Mouse (Mus musculus) layer of hippocampus, postnatal 36 days (tissue): Measurements from ENCODE around the gene Rasgef1b. TPM values are rescaled to one million over a fixed set of nuclear protein-coding genes. Genes with fewer than 3 reads are reported as not detected.

Source experiments
- DNase-seq, 2 experiments: peaks; one replicate each; pipeline ENCODE4 v3.0.0; 2022
- total RNA-seq, 2 experiments: library from RNA; stranded (reverse); gene quantifications; 2 replicates each; pipeline ENCODE4 v1.2.3; 2021

The Rasgef1b gene
- total RNA-seq, 2 experiments from 2014 or later = 12.4 to 13.1 TPM

- no peak for DNase-seq
Observed at GRCm38 (mm10) chr5:99190941-99191800, 537.7 kb downstream of the Rasgef1b start.

- no peak for DNase-seq
Observed at GRCm38 (mm10) chr5:99183637-99184036, 545.2 kb downstream of the Rasgef1b start.

GRCm38 (mm10) chr5:99174608-99175385 lies 554.1 kb downstream of the Rasgef1b start:
- DNase-seq = no peak

GRCm38 (mm10) chr5:99169836-99170235 lies 559.0 kb downstream of the Rasgef1b start:
- no peak for DNase-seq

GRCm38 (mm10) chr5:99167767-99168166 lies 561.1 kb downstream of the Rasgef1b start:
- DNase-seq = no peak

Other genes with a start within 250 kb of the Rasgef1b start
- 1 to 10 TPM; 1.0 to 1.3 TPM for gene Vamp9, start 177.2 kb upstream of the Rasgef1b start, total RNA-seq
- gene Hnrnpd, start 249.9 kb upstream of the Rasgef1b start, total RNA-seq = 100 to 1,000 TPM; 205 to 208 TPM
- 1 to 10 TPM; 1.9 to 2.3 TPM for gene 4930524J08Rik, start 250.0 kb upstream of the Rasgef1b start, total RNA-seq